Mouse (Mus musculus): ENCODE results near the gene Galns. TPM values are rescaled to one million over a fixed set of nuclear protein-coding genes. Genes with fewer than 3 reads are reported as not detected.
"Not testable (repeated sequence)": the region's sequence is repeated elsewhere in the genome, so short reads cannot be mapped to it uniquely, and the experiment has no call there.

Galns gene
- polyA plus RNA-seq, 1 experiment from 2014 or later = 8.2 TPM

DNA sequence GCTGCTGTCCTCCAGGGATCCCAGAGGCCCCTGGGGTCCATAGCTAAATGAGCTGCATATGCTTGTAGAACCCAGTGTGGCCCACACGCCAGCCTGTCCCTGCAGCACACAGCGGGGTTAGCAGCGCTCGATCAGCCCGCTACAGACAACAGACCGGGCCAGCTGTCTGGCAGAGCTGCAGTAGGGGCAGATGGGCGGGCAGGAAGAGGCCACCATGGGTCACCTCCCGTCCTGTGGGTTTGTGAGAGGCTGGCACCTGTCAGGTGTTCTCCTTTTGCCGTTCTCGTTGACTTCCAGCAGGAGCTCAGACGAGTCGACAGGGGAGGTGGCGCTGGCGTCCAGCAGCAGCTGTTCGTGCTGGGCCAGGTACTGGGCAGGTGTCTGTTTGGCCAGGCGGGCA, 27.3 kb upstream of the Galns start:
- DNase-seq (ENCODE audit: low spot score) (peak; percentile 43), ATAC-seq (ENCODE audit: low FRiP score, low TSS enrichment) (no peak)
- H3K4me3 ChIP-seq (ENCODE audit: low read depth, low read length) = no peak overlapping the region
- peaks cover 7% of the 10 kb centered on the region for H3K4me1 ChIP-seq (replicated peaks; ENCODE audit: control insufficient read depth, insufficient read depth)
- TF ChIP-seq CTCF (IDR thresholded peaks at IDR 0.05; ENCODE audit: low read depth) (no peak), EP300 (optimal IDR thresholded peaks at IDR 0.05) (no peak)
- peaks cover 2% of the 10 kb centered on the region; the same call in 1 of the 2 replicates for H3K36me3 ChIP-seq (ENCODE audit: control insufficient read depth, insufficient read depth, low read length)
- H3K9ac ChIP-seq (ENCODE audit: low read length) = no peak overlapping the region
- no peaks in the 10 kb centered on the region for H3K27me3 ChIP-seq (ENCODE audit: control insufficient read depth, insufficient read depth, low read length)
- H3K27ac ChIP-seq (replicated peaks) = no peak overlapping the region
- H3K9me3 ChIP-seq (ENCODE audit: control insufficient read depth, low read length) = no peaks in the 10 kb centered on the region
- H3K4me2 ChIP-seq (replicated peaks; ENCODE audit: low read depth) = no peak overlapping the region
- WGBS = 66% methylated on average over 16 of the region's 16 CpGs

- H3K4me2 ChIP-seq (replicated peaks; ENCODE audit: low read depth) = no peak overlapping the region
- no peaks in the 10 kb centered on the region for H3K27me3 ChIP-seq (ENCODE audit: control insufficient read depth, insufficient read depth, low read length)
- H3K9me3 ChIP-seq (ENCODE audit: control insufficient read depth, low read length) = no peaks in the 10 kb centered on the region
- DNase-seq (ENCODE audit: low spot score) (no peak), ATAC-seq (ENCODE audit: low FRiP score, low TSS enrichment) (no peak)
- 0 out of 2 replicates have a peak overlapping the region, but pooled peaks have one; percentile 61 for H3K27ac ChIP-seq (replicated peaks)
- no peak overlapping the region for H3K4me3 ChIP-seq (ENCODE audit: low read depth, low read length)
- whole genome bisulfite sequencing = 83% methylated on average over 9 of the region's 9 CpGs
- H3K9ac ChIP-seq (ENCODE audit: low read length) = no peak overlapping the region
- peaks cover 2% of the 10 kb centered on the region; the same call in 1 of the 2 replicates for H3K36me3 ChIP-seq (ENCODE audit: control insufficient read depth, insufficient read depth, low read length)
- no peak for TF ChIP-seq EP300 (optimal IDR thresholded peaks at IDR 0.05)
- no peak for TF ChIP-seq CTCF (IDR thresholded peaks at IDR 0.05; ENCODE audit: low read depth)
- peaks cover 7% of the 10 kb centered on the region for H3K4me1 ChIP-seq (replicated peaks; ENCODE audit: control insufficient read depth, insufficient read depth)
Measured at GRCm38 (mm10) chr8:122637230-122637629, 26.0 kb upstream of the Galns start.

DNA sequence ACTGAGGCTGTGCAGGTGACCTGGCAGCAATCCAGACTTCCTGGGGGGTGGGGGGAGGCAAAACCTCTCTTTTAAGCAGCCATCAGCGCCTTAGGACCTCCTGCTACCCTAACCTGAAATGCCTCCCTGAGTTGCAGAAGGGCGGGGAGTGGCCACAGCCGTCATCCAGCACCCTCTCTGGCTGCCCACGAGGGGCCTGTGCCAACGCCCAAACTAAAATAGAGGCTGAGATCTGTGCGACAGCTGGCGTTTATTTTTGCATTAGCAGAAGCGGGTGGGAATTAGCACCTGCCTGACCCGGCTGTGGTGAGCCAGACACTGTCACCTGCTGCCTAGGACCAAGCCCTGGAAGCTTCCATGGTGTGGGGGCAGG, 25.5 kb upstream of the Galns start:
- H3K9ac ChIP-seq (ENCODE audit: low read length) = no peak overlapping the region
- no peak for ATAC-seq (ENCODE audit: low FRiP score, low TSS enrichment)
- no peaks in the 10 kb centered on the region for H3K27me3 ChIP-seq (ENCODE audit: control insufficient read depth, insufficient read depth, low read length)
- H3K4me2 ChIP-seq (replicated peaks; ENCODE audit: low read depth) = no peak overlapping the region
- peaks cover 7% of the 10 kb centered on the region for H3K4me1 ChIP-seq (replicated peaks; ENCODE audit: control insufficient read depth, insufficient read depth)
- WGBS = 39% methylated on average over 9 of the region's 9 CpGs
- TF ChIP-seq CTCF (IDR thresholded peaks at IDR 0.05; ENCODE audit: low read depth) (no peak), EP300 (optimal IDR thresholded peaks at IDR 0.05) (no peak)
- H3K9me3 ChIP-seq (ENCODE audit: control insufficient read depth, low read length) = no peaks in the 10 kb centered on the region
- no peak overlapping the region for H3K4me3 ChIP-seq (ENCODE audit: low read depth, low read length)
- H3K36me3 ChIP-seq (ENCODE audit: control insufficient read depth, insufficient read depth, low read length) = peaks cover 2% of the 10 kb centered on the region; the same call in 1 of the 2 replicates
- H3K27ac ChIP-seq (replicated peaks) = peak overlapping the region; percentile 61; the same call in 1 of the 2 replicates
- DNase-seq (ENCODE audit: low spot score) = peak; percentile 67

DNA sequence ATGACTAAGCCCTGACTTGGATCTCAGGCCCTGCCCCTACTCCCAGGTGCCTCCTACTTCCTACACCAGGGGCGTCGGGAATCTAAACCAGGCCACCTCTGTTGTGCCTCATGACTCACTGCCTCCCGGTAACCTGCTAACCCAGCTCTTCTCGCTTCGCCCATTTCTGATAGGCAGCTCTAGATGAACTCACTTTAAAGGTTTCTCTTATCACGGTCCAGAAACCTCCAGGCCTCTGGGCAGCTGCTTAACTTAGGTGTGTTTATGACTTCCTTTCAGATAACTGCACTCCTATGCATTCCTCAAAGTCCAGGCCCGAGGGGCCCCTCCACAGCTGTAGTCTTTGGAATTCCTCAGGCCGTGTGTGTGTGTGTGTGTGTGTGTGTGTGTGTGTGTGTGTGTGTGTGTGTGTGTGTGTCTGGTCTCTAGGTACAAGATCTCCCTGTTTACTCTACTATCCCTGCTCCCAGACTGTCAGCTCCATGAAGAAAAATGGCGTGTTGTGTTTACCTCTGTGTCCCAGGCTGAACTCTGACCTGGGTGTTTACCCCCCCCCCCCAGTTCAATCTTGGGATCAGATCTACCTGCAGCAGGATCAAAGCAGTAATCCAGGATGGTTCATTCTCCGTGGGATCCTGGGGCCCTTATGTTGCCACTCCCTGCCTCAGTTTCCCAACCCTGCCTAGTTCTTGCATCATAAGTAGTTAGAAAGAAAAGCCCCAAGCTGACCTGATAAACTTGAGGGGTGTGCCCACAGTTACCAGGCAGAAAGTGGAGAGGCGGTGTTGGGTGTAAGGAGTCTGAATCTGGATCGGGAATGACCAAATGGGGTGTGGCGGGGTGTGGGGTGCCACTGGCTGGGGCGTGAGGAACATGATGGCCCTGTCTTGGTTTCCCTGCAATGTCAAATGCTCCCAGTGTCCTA, 24.9 kb upstream of the Galns start:
- no peak overlapping the region for H3K4me2 ChIP-seq (replicated peaks; ENCODE audit: low read depth)
- DNase-seq (ENCODE audit: low spot score) = peak; percentile 86
- peak; percentile 93 for ATAC-seq (ENCODE audit: low FRiP score, low TSS enrichment)
- H3K4me1 ChIP-seq (replicated peaks; ENCODE audit: control insufficient read depth, insufficient read depth) = peaks cover 7% of the 10 kb centered on the region
- H3K9ac ChIP-seq (ENCODE audit: low read length) = no peak overlapping the region
- 33% methylated on average over 14 of the region's 14 CpGs for WGBS
- H3K9me3 ChIP-seq (ENCODE audit: control insufficient read depth, low read length) = no peaks in the 10 kb centered on the region
- H3K27ac ChIP-seq (replicated peaks) = peak overlapping the region; percentile 61
- no peak overlapping the region for H3K4me3 ChIP-seq (ENCODE audit: low read depth, low read length)
- H3K27me3 ChIP-seq (ENCODE audit: control insufficient read depth, insufficient read depth, low read length) = no peaks in the 10 kb centered on the region
- H3K36me3 ChIP-seq (ENCODE audit: control insufficient read depth, insufficient read depth, low read length) = peaks cover 2% of the 10 kb centered on the region; the same call in 1 of the 2 replicates
- TF ChIP-seq EP300 (optimal IDR thresholded peaks at IDR 0.05) (peak; percentile 60), CTCF (IDR thresholded peaks at IDR 0.05; ENCODE audit: low read depth) (no peak)

DNA sequence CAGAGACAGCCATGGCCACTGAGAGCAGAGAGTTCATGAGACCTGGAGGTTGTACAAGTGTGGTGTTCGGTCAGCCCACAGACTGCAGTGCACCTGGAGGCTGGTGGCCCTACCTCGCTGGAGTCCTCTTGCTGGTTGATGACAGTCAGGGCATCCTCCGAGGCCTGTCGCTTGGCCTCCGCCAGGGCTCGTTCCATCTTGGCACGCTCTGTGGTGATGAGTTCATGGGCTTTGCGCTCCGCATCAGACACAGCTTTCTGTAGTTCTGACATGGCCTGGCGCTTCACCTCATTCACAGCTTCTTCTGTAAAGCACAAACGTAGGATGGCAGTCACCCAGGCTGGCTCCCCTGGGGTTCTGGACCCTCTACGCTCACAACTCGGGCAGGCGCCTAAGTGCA, 21.9 kb upstream of the Galns start:
- DNase-seq (ENCODE audit: low spot score) = no peak
- Histone ChIP-seq H3K4me3 (ENCODE audit: low read depth, low read length) (no peak overlapping the region), H3K4me2 (replicated peaks; ENCODE audit: low read depth) (no peak overlapping the region), H3K36me3 (ENCODE audit: control insufficient read depth, insufficient read depth, low read length) (no peaks in the 10 kb centered on the region), H3K27ac (replicated peaks) (no peak overlapping the region), H3K27me3 (ENCODE audit: control insufficient read depth, insufficient read depth, low read length) (no peaks in the 10 kb centered on the region), H3K9ac (ENCODE audit: low read length) (no peak overlapping the region), H3K9me3 (ENCODE audit: control insufficient read depth, low read length) (no peaks in the 10 kb centered on the region), H3K4me1 (replicated peaks; ENCODE audit: control insufficient read depth, insufficient read depth) (no peaks in the 10 kb centered on the region)
- no peak for ATAC-seq (ENCODE audit: low FRiP score, low TSS enrichment)
- 95% methylated on average over 14 of the region's 14 CpGs for whole genome bisulfite sequencing
- TF ChIP-seq EP300 (optimal IDR thresholded peaks at IDR 0.05) (no peak), CTCF (IDR thresholded peaks at IDR 0.05; ENCODE audit: low read depth) (no peak)

- not testable (repeated sequence) for DNase-seq (ENCODE audit: low spot score); H3K9ac ChIP-seq (ENCODE audit: low read length); H3K27me3 ChIP-seq (ENCODE audit: control insufficient read depth, insufficient read depth, low read length); H3K36me3 ChIP-seq (ENCODE audit: control insufficient read depth, insufficient read depth, low read length); H3K4me1 ChIP-seq (replicated peaks; ENCODE audit: control insufficient read depth, insufficient read depth); H3K4me2 ChIP-seq (replicated peaks; ENCODE audit: low read depth); H3K4me3 ChIP-seq (ENCODE audit: low read depth, low read length); H3K27ac ChIP-seq (replicated peaks); ATAC-seq (ENCODE audit: low FRiP score, low TSS enrichment); H3K9me3 ChIP-seq (ENCODE audit: control insufficient read depth, low read length)
- 78% methylated on average over 3 of the region's 3 CpGs for WGBS
Measured at GRCm38 (mm10) chr8:122632134-122632533, 20.9 kb upstream of the Galns start.
